Mouse (Mus musculus) MEL (cell line): ENCODE measurements at regions not wholly inside any gene's neighbourhood (a gene's known extent, or its start where the extent isn't known, plus 50 kb on each side); places are given as distances from the start of the nearest gene placed in this dataset.

Source experiments
- DNase-seq: peaks from one replicate; pipeline ENCODE4 v3.0.0; 2011; ENCODE audit warnings: low read depth, low spot score
- H3K27ac ChIP-seq: 2 replicates; pipeline ENCODE4 v1.5.1; 2012; ENCODE audit warnings: low read depth, mild to moderate bottlenecking, control low read depth, low read length, moderate library complexity; ENCODE audit not compliant: control insufficient read depth
- H3K27me3 ChIP-seq, 2 experiments: fragments of 150-350 bp in 1 of 2; sonication (generic) in 1 of 2; 2 replicates each; pipeline ENCODE4 v1.6.1; 2012; ENCODE audit warnings: low read length in 2 of 2, mild to moderate bottlenecking in 2 of 2, improper control_type of control experiment in 1 of 2, moderate library complexity in 1 of 2; ENCODE audit not compliant: insufficient read depth in 2 of 2, control insufficient read depth in 1 of 2
- H3K36me3 ChIP-seq, 2 experiments: 2 replicates each; pipeline ENCODE4 v1.6.1; 2012 to 2014; ENCODE audit warnings: low read length in 2 of 2, improper control_type of control experiment in 1 of 2, inconsistent platforms in 1 of 2, mild to moderate bottlenecking in 1 of 2; ENCODE audit not compliant: insufficient read depth in 2 of 2, control insufficient read depth in 1 of 2
- H3K4me1 ChIP-seq, 2 experiments: fragments of 150-350 bp in 1 of 2; sonication (generic) in 1 of 2; 2 replicates each; pipeline ENCODE4 v1.6.1; 2012; ENCODE audit warnings: low read length in 2 of 2, improper control_type of control experiment in 1 of 2, mild to moderate bottlenecking in 1 of 2; ENCODE audit not compliant: insufficient read depth in 2 of 2, control insufficient read depth in 1 of 2
- H3K4me3 ChIP-seq, 2 experiments: fragments of 150-350 bp in 1 of 2; sonication (generic) in 1 of 2; 2 replicates each; pipeline ENCODE4 v1.5.1; 2012; ENCODE audit warnings: low read depth in 2 of 2, low read length in 2 of 2, mild to moderate bottlenecking in 2 of 2, moderate library complexity in 2 of 2, control low read depth in 1 of 2, improper control_type of control experiment in 1 of 2; ENCODE audit not compliant: control insufficient read depth in 1 of 2, insufficient read depth in 1 of 2
- H3K79me2 ChIP-seq: 2 replicates; pipeline ENCODE4 v1.6.1; 2012; ENCODE audit warnings: mild to moderate bottlenecking, low read length, moderate library complexity; ENCODE audit not compliant: control insufficient read depth, poor library complexity, insufficient read depth
- H3K9ac ChIP-seq: 2 replicates; pipeline ENCODE4 v1.6.1; 2012; ENCODE audit warnings: low read depth, mild to moderate bottlenecking, control low read depth, low read length, moderate library complexity; ENCODE audit not compliant: control insufficient read depth, poor library complexity, severe bottlenecking
- H3K9me3 ChIP-seq: fragments of 150-350 bp; sonication (generic); replicated peaks from 2 replicates; pipeline ENCODE4 v1.6.1; 2012; ENCODE audit warnings: mild to moderate bottlenecking, low read length, improper control_type of control experiment, moderate library complexity; ENCODE audit not compliant: insufficient read depth
- BHLHE40 ChIP-seq: IDR thresholded peaks from 2 replicates; pipeline ENCODE4 v1.6.1; 2012; ENCODE audit warnings: low read depth, mild to moderate bottlenecking, inconsistent platforms, low read length, improper control_type of control experiment, borderline replicate concordance
- CHD2 ChIP-seq: IDR thresholded peaks from 2 replicates; pipeline ENCODE4 v1.6.1; 2011; ENCODE audit warnings: low read length, improper control_type of control experiment
- E2F4 ChIP-seq: IDR thresholded peaks from 2 replicates; pipeline ENCODE4 v1.6.1; 2011; ENCODE audit warnings: low read depth, low read length, improper control_type of control experiment, borderline replicate concordance
- HCFC1 ChIP-seq: IDR thresholded peaks from 2 replicates; pipeline ENCODE4 v1.6.1; 2012; ENCODE audit warnings: low read depth, mild to moderate bottlenecking, inconsistent platforms, low read length, improper control_type of control experiment, moderate library complexity
- KAT2A ChIP-seq: conservative IDR thresholded peaks from 2 replicates; pipeline ENCODE4 v1.6.1; 2012; ENCODE audit warnings: low read depth, low read length, improper control_type of control experiment, inconsistent platforms
- MAFK ChIP-seq: IDR thresholded peaks from 2 replicates; pipeline ENCODE4 v1.6.1; 2011; ENCODE audit warnings: low read depth, mild to moderate bottlenecking, low read length, improper control_type of control experiment, borderline replicate concordance
- MAZ ChIP-seq: IDR thresholded peaks from 2 replicates; pipeline ENCODE4 v1.6.1; 2012; ENCODE audit warnings: low read depth, mild to moderate bottlenecking, inconsistent platforms, low read length, improper control_type of control experiment
- MXI1 ChIP-seq: IDR thresholded peaks from 2 replicates; pipeline ENCODE4 v1.6.1; 2011; ENCODE audit warnings: mild to moderate bottlenecking, low read depth, low read length, improper control_type of control experiment
- MYB ChIP-seq: IDR thresholded peaks from 2 replicates; pipeline ENCODE4 v1.6.1; 2011; ENCODE audit warnings: mild to moderate bottlenecking, low read depth, low read length, improper control_type of control experiment
- NELFE ChIP-seq: IDR thresholded peaks from 2 replicates; pipeline ENCODE4 v1.6.1; 2011; ENCODE audit warnings: low read depth, low read length, improper control_type of control experiment
- POLR2A ChIP-seq, 2 experiments: IDR thresholded peaks; 2 replicates each; pipeline ENCODE4 v1.6.1; 2011 to 2012; ENCODE audit warnings: low read length in 2 of 2, mild to moderate bottlenecking in 2 of 2, control low read depth in 1 of 2, improper control_type of control experiment in 1 of 2, low read depth in 1 of 2, moderate library complexity in 1 of 2; ENCODE audit not compliant: control insufficient read depth in 1 of 2, insufficient read depth in 1 of 2, poor library complexity in 1 of 2
- POLR2AphosphoS2 ChIP-seq: IDR thresholded peaks from 2 replicates; pipeline ENCODE4 v1.6.1; 2011; ENCODE audit warnings: low read length, improper control_type of control experiment
- RAD21 ChIP-seq: IDR thresholded peaks from 2 replicates; pipeline ENCODE4 v1.6.1; 2011; ENCODE audit warnings: mild to moderate bottlenecking, low read depth, low read length, improper control_type of control experiment
- RCOR1 ChIP-seq: IDR thresholded peaks from 2 replicates; pipeline ENCODE4 v1.6.1; 2012; ENCODE audit warnings: low read depth, mild to moderate bottlenecking, inconsistent platforms, low read length, improper control_type of control experiment
- TAL1 ChIP-seq: IDR thresholded peaks from 2 replicates; pipeline ENCODE4 v1.6.1; 2012; ENCODE audit warnings: mild to moderate bottlenecking, inconsistent platforms, low read length, moderate library complexity, mixed read lengths
- ZKSCAN1 ChIP-seq: IDR thresholded peaks from 2 replicates; pipeline ENCODE4 v1.6.1; 2012; ENCODE audit warnings: low read depth, mild to moderate bottlenecking, inconsistent platforms, low read length, improper control_type of control experiment, moderate library complexity
- ZMIZ1 ChIP-seq: IDR thresholded peaks from 2 replicates; pipeline ENCODE4 v1.6.1; 2012; ENCODE audit warnings: low read depth, mild to moderate bottlenecking, inconsistent platforms, low read length, improper control_type of control experiment, moderate library complexity
- ZNF384 ChIP-seq: IDR thresholded peaks from 2 replicates; pipeline ENCODE4 v1.6.1; 2012; ENCODE audit warnings: low read depth, mild to moderate bottlenecking, inconsistent platforms, low read length, improper control_type of control experiment

DNA sequence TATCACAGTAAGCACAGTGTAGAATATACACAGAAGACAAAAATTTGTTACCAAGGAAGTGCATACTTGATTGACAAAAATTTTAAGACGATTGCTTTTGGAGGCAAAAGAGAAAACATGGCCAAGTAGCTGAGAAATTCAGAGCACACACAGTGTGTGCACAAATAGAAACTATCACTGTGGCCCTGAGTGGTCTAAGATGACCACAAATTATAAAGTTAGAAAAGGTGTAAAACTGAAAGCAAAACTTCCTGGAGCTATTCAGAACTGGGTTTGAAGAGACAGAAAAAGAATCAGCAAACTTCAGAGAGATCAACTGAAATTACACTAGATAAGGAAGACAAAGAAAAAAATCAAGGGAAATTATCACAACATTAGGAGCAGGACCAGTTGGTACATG, 487.6 kb downstream of the Car8 start:
- H3K9me3 ChIP-seq = no peaks in the 10 kb centered on the region
- DNase-seq = no peak
- TF ChIP-seq HCFC1 (no peak), BHLHE40 (no peak), POLR2A (IDR thresholded peaks at IDR 0.05; ENCODE audit: control insufficient read depth in 1 of 2, insufficient read depth in 1 of 2, low read depth in 1 of 2, low read length in 2 of 2, poor library complexity in 1 of 2) (no peak), MAZ (no peak), MYB (no peak), MXI1 (no peak), ZMIZ1 (no peak), RCOR1 (no peak), KAT2A (no peak), ZKSCAN1 (no peak)
- H3K79me2 ChIP-seq = no peaks in the 10 kb centered on the region
- H3K27ac ChIP-seq = no peak overlapping the region
- no peaks in the 10 kb centered on the region for H3K27me3 ChIP-seq
- H3K36me3 ChIP-seq = no peaks in the 10 kb centered on the region
- H3K9ac ChIP-seq = no peak overlapping the region
- H3K4me3 ChIP-seq = no peak overlapping the region
- H3K4me1 ChIP-seq = no peaks in the 10 kb centered on the region

DNA sequence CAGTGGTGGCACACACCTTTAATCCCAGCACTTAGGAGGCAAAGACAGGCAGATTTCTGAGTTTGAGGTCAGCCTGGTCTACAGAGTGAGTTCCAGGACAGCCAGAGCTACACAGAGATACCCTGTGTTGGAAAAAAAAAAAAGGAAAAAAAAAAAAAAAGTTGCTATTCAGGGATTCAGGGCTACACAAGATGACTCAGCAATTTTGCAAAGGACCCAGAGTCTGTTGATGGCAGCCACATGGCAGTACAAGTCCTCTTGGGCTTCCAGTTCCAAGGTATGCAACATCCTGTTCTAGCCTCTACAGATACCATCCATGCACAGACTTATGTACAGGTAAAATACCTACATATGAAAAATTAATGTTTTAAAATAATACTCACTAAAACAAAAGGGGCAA, 515.9 kb downstream of the Car8 start:
- TF ChIP-seq TAL1 = no peak
- TF ChIP-seq NELFE = no peak
- TF ChIP-seq KAT2A = no peak
- TF ChIP-seq ZMIZ1 = no peak
- no peak for TF ChIP-seq POLR2AphosphoS2
- no peak for TF ChIP-seq ZNF384
- TF ChIP-seq MYB = no peak
- no peak for TF ChIP-seq BHLHE40
- TF ChIP-seq MAFK = no peak
- TF ChIP-seq RAD21 = no peak
- TF ChIP-seq CHD2 = no peak
- TF ChIP-seq E2F4 = no peak

More for the DNA sequence above, 515.9 kb downstream of the Car8 start:
- no peaks in the 10 kb centered on the region for H3K9me3 ChIP-seq
- H3K79me2 ChIP-seq = no peaks in the 10 kb centered on the region
- no peak overlapping the region for H3K9ac ChIP-seq
- H3K4me3 ChIP-seq = no peak overlapping the region
- no peak for DNase-seq
- H3K27me3 ChIP-seq = no peaks in the 10 kb centered on the region
- no peaks in the 10 kb centered on the region for H3K4me1 ChIP-seq
- no peak overlapping the region for H3K27ac ChIP-seq
- H3K36me3 ChIP-seq = no peaks in the 10 kb centered on the region
